Comparison of ENCODE assay signal across 23 mouse cellular contexts in genomic region chr12:69365757-69366156, GRCm38 (mm10). TPM values are rescaled to one million over a fixed set of nuclear protein-coding genes. Genes with fewer than 3 reads are reported as not detected.
"Had no signal": no experiment of that assay in that cellular context is flagged by ENCODE, and none has a peak within 500 bp of the region (broad histone marks: within the 10 kb centered on the region; RNA-seq: fewer than 3 reads in every experiment).

No protein-coding gene starts in this region.

- H3K27ac ChIP-seq: gastrocnemius, adult 2 months; heart, embryonic 10.5 days; heart, embryonic 13.5 days; heart, embryonic 15.5 days; hindbrain, embryonic 13.5 days; hindbrain, embryonic 15.5 days; hindbrain, postnatal 0 days; kidney, embryonic 15.5 days; kidney, postnatal 0 days; layer of hippocampus, adult 2 months; left cerebral cortex, adult 2 months; limb, embryonic 10.5 days; limb, embryonic 12.5 days; liver, embryonic 12.5 days; liver, embryonic 14.5 days had no signal

- DNase-seq: gastrocnemius, adult 2 months; gastrocnemius, postnatal 10 days; gastrocnemius, postnatal 25 days; kidney, adult 11 months; kidney, adult 2 months; kidney, adult 9 months; kidney, postnatal 14 days had no signal

- H3K4me2 ChIP-seq: heart, embryonic 13.5 days; heart, embryonic 15.5 days; hindbrain, embryonic 13.5 days; hindbrain, embryonic 15.5 days; kidney, embryonic 15.5 days; limb, embryonic 12.5 days had no signal

- H3K9me3 ChIP-seq: heart, embryonic 10.5 days; heart, embryonic 13.5 days; heart, embryonic 15.5 days; hindbrain, embryonic 13.5 days; hindbrain, embryonic 15.5 days; kidney, embryonic 15.5 days; limb, embryonic 10.5 days; limb, embryonic 12.5 days; liver, embryonic 12.5 days had no signal

- H3K36me3 ChIP-seq: heart, embryonic 10.5 days; heart, embryonic 13.5 days; heart, embryonic 15.5 days; hindbrain, embryonic 13.5 days; hindbrain, embryonic 15.5 days; kidney, embryonic 15.5 days; limb, embryonic 10.5 days; limb, embryonic 12.5 days; liver, embryonic 12.5 days had no signal

- ATAC-seq: hindbrain, postnatal 0 days; intestine, embryonic 16.5 days; liver, embryonic 12.5 days had no signal

- H3K4me3 ChIP-seq: gastrocnemius, adult 2 months; heart, embryonic 10.5 days; heart, embryonic 13.5 days; heart, embryonic 15.5 days; hindbrain, embryonic 13.5 days; hindbrain, embryonic 15.5 days; kidney, embryonic 15.5 days; layer of hippocampus, adult 2 months; left cerebral cortex, adult 2 months; limb, embryonic 10.5 days; limb, embryonic 12.5 days; liver, embryonic 12.5 days had no signal

- H3K9ac ChIP-seq: heart, embryonic 13.5 days; heart, embryonic 15.5 days; hindbrain, embryonic 13.5 days; hindbrain, embryonic 15.5 days; kidney, embryonic 15.5 days; limb, embryonic 12.5 days; liver, embryonic 12.5 days; liver, embryonic 14.5 days had no signal

- H3K27me3 ChIP-seq: heart, embryonic 13.5 days; heart, embryonic 15.5 days; hindbrain, embryonic 13.5 days; kidney, embryonic 15.5 days; limb, embryonic 12.5 days; liver, embryonic 12.5 days had no signal

RNA-seq across cellular contexts. Expression of gene Gm9887, which starts 6.5 kb away (rescaled TPM):
- total RNA-seq: gastrocnemius, adult 2 months; gastrocnemius, postnatal 25 days; heart, postnatal 36 days; hindbrain, postnatal 0 days had no signal
